Mouse (Mus musculus) olfactory bulb, adult 2 months (tissue): Measurements from ENCODE around the gene 9430038I01Rik. TPM values are rescaled to one million over a fixed set of nuclear protein-coding genes. Genes with fewer than 3 reads are reported as not detected.

ENCODE experiments used
- H3K27ac ChIP-seq: fragments of 200-500 bp; 2 replicates; pipeline ENCODE4 v1.5.1; 2012; ENCODE audit warnings: low read depth, low read length; ENCODE audit not compliant: insufficient read depth
- H3K4me1 ChIP-seq: fragments of 200-500 bp; 2 replicates; pipeline ENCODE4 v1.6.1; 2012; ENCODE audit warnings: low read length; ENCODE audit not compliant: control insufficient read depth, insufficient read depth
- H3K4me3 ChIP-seq: fragments of 200-500 bp; 2 replicates; pipeline ENCODE4 v1.5.1; 2012; ENCODE audit warnings: mild to moderate bottlenecking, low read depth, low read length, moderate library complexity; ENCODE audit not compliant: insufficient read depth
- CTCF ChIP-seq: fragments of 200-500 bp; IDR thresholded peaks from 2 replicates; pipeline ENCODE4 v1.5.1; 2012; ENCODE audit warnings: low read depth, mild to moderate bottlenecking, low read length, moderate library complexity; ENCODE audit not compliant: insufficient read depth
- POLR2A ChIP-seq: fragments of 200-500 bp; IDR thresholded peaks from 2 replicates; pipeline ENCODE4 v1.6.1; 2012; ENCODE audit warnings: mild to moderate bottlenecking, low read depth, low read length, moderate library complexity; ENCODE audit not compliant: insufficient read depth
- WGBS: fragments of 180-500 bp; shearing (Covaris S2); methylation state at CpG from one replicate; pipeline ENCODE4 v1.1.7; 2018; 5-methylcytosine and 5-hydroxymethylcytosine counted together
- polyA plus RNA-seq: library from polyadenylated mRNA; stranded (reverse); fragments of >200 nt; gene quantifications from 2 replicates; pipeline ENCODE4 v1.2.4, GENCODE M21; 2012; ENCODE audit warnings: low replicate concordance; ENCODE audit not compliant: missing spikeins, insufficient read depth, insufficient read length

Gene 9430038I01Rik
- polyA plus RNA-seq, 1 experiment = not detected

GRCm38 (mm10) chr7:137387863-137388262 is 22.7 kb downstream of the 9430038I01Rik start:
- WGBS = 97% methylated on average over 5 of the region's 5 CpGs
- no peak for TF ChIP-seq POLR2A
- TF ChIP-seq CTCF = no peak
- Histone ChIP-seq H3K27ac (no peak overlapping the region), H3K4me1 (no peaks in the 10 kb centered on the region), H3K4me3 (no peak overlapping the region)

GRCm38 (mm10) chr7:137374996-137375395 is 35.6 kb downstream of the 9430038I01Rik start:
- Histone ChIP-seq H3K4me1 (no peaks in the 10 kb centered on the region), H3K4me3 (no peak overlapping the region), H3K27ac (no peak overlapping the region)
- 94% methylated on average over 7 of the region's 7 CpGs for WGBS
- TF ChIP-seq CTCF (no peak), POLR2A (no peak)

GRCm38 (mm10) chr7:137371770-137372169 is 38.8 kb downstream of the 9430038I01Rik start:
- Histone ChIP-seq H3K4me3 (no peak overlapping the region), H3K4me1 (no peaks in the 10 kb centered on the region), H3K27ac (no peak overlapping the region)
- no peak for TF ChIP-seq POLR2A
- no peak for TF ChIP-seq CTCF
- WGBS = 59% methylated on average over 4 of the region's 4 CpGs

DNA sequence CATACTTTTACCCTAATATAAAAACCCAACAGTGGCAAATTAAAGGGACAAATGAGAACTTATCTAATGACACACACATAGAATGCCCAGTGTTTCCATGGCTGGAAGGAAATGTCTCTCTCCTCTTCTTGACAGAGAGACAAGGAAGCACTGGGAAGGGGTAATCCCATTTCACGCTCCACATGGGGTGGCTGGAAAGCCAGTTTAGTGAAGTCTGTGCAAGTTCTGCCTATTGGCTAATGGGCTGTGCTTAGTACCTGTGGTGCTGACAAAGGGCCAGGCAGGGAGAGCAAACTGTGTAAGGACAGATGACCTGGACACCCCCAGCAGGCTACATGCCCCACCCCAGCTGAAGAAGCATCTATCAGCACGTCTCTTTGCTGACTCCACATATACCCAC is 40.4 kb downstream of the 9430038I01Rik start:
- no peak overlapping the region for H3K27ac ChIP-seq
- no peaks in the 10 kb centered on the region for H3K4me1 ChIP-seq
- TF ChIP-seq CTCF (no peak), POLR2A (no peak)
- WGBS = 80% methylated on average over 2 of the region's 2 CpGs
- H3K4me3 ChIP-seq = no peak overlapping the region

- Histone ChIP-seq H3K4me1 (no peaks in the 10 kb centered on the region), H3K27ac (no peak overlapping the region), H3K4me3 (no peak overlapping the region)
- 75% methylated on average over 4 of the region's 4 CpGs for WGBS
- no peak for TF ChIP-seq POLR2A
- no peak for TF ChIP-seq CTCF
These were observed 43.8 kb downstream of the 9430038I01Rik start for GRCm38 (mm10) chr7:137366736-137367135.

GRCm38 (mm10) chr7:137365056-137365455 is 45.5 kb downstream of the 9430038I01Rik start:
- no peak overlapping the region for H3K4me3 ChIP-seq
- H3K27ac ChIP-seq = no peak overlapping the region
- no peaks in the 10 kb centered on the region for H3K4me1 ChIP-seq
- TF ChIP-seq CTCF = no peak
- 95% methylated on average over 8 of the region's 8 CpGs for WGBS

DNA sequence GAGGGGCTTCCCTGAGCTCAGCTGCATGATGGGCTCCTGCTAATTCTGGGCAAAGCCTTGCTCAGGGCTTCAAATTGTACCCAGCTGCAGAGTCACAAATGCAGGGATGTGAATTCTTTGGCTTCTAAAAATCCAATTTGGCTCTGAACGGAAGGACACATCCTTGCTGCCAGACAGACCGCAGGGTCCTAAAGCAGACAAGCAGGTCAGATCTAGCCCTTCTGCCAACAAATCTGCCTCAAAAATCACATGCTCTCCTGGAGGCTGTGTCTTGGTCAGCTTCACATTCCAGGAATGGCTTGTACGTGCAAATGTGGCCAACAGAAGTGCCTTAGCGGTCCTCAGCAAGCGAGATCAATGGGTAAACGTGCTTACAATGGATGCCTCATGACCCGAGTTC is 46.0 kb downstream of the 9430038I01Rik start:
- Histone ChIP-seq H3K4me1 (no peaks in the 10 kb centered on the region), H3K4me3 (no peak overlapping the region), H3K27ac (no peak overlapping the region)
- TF ChIP-seq POLR2A (no peak), CTCF (no peak)
- 64% methylated on average over 7 of the region's 7 CpGs for WGBS

GRCm38 (mm10) chr7:137346860-137347259 is 63.7 kb downstream of the 9430038I01Rik start:
- 83% methylated on average over 7 of the region's 7 CpGs for WGBS
- Histone ChIP-seq H3K4me1 (no peaks in the 10 kb centered on the region), H3K27ac (no peak overlapping the region), H3K4me3 (no peak overlapping the region)
- TF ChIP-seq CTCF (no peak), POLR2A (no peak)

- TF ChIP-seq CTCF (no peak), POLR2A (no peak)
- WGBS = 54% methylated on average over 10 of the region's 10 CpGs
These were observed 64.5 kb downstream of the 9430038I01Rik start for GRCm38 (mm10) chr7:137346068-137346467.

GRCm38 (mm10) chr7:137333951-137334350 is 76.6 kb downstream of the 9430038I01Rik start:
- H3K4me1 ChIP-seq = no peaks in the 10 kb centered on the region
- TF ChIP-seq POLR2A (no peak), CTCF (no peak)
- no peak overlapping the region for H3K4me3 ChIP-seq
- 86% methylated on average over 2 of the region's 2 CpGs for WGBS
- no peak overlapping the region for H3K27ac ChIP-seq

More at GRCm38 (mm10) chr7:137346068-137346467, 64.5 kb downstream of the 9430038I01Rik start:
- H3K4me1 ChIP-seq = no peaks in the 10 kb centered on the region
- H3K4me3 ChIP-seq = no peak overlapping the region
- no peak overlapping the region for H3K27ac ChIP-seq

Other genes starting within 250 kb of the 9430038I01Rik start
- not detected in 2 replicates for gene Ebf3, start 96.3 kb downstream of the 9430038I01Rik start, polyA plus RNA-seq
- not detected in 2 replicates for gene Glrx3, start 26.9 kb upstream of the 9430038I01Rik start, polyA plus RNA-seq